Mouse (Mus musculus) liver, embryonic 15.5 days (tissue): ENCODE results near the gene Igf2. TPM values are rescaled to one million over a fixed set of nuclear protein-coding genes. Genes with fewer than 3 reads are reported as not detected.
A peak's percentile ranks its signal among the peaks of the same experiment; 100 is the strongest.

ENCODE experiments used
- ATAC-seq: fragments of 200-750 bp; cut with Nextera tagmentation; 2 replicates; pipeline ENCODE4 v1.8.0; 2017; ENCODE audit warnings: moderate number of reproducible peaks, mild to moderate bottlenecking, moderate library complexity; ENCODE audit not compliant: insufficient read depth
- H3K27ac ChIP-seq: fragments of 300-500 bp; sonication (generic); replicated peaks from 2 replicates; pipeline ENCODE4 v1.5.1; 2015; ENCODE audit warnings: mild to moderate bottlenecking, inconsistent platforms
- H3K27me3 ChIP-seq: fragments of 300-500 bp; sonication (generic); 2 replicates; pipeline ENCODE4 v1.6.1; 2015; ENCODE audit warnings: mild to moderate bottlenecking, inconsistent platforms
- H3K36me3 ChIP-seq: fragments of 300-500 bp; sonication (generic); replicated peaks from 2 replicates; pipeline ENCODE4 v1.6.1; 2015; ENCODE audit warnings: moderate library complexity, mild to moderate bottlenecking, inconsistent platforms
- H3K4me1 ChIP-seq: fragments of 300-500 bp; sonication (generic); replicated peaks from 2 replicates; pipeline ENCODE4 v1.6.1; 2015; ENCODE audit warnings: inconsistent platforms
- H3K4me2 ChIP-seq: fragments of 300-500 bp; sonication (generic); 2 replicates; pipeline ENCODE4 v1.6.1; 2015; ENCODE audit warnings: moderate library complexity, mild to moderate bottlenecking, inconsistent platforms
- H3K4me3 ChIP-seq: fragments of 300-500 bp; sonication (generic); replicated peaks from 2 replicates; pipeline ENCODE4 v1.5.1; 2015; ENCODE audit warnings: mild to moderate bottlenecking, inconsistent platforms
- H3K9ac ChIP-seq: fragments of 300-500 bp; sonication (generic); 2 replicates; pipeline ENCODE4 v1.6.1; 2015; ENCODE audit warnings: moderate library complexity, mild to moderate bottlenecking, inconsistent platforms
- H3K9me3 ChIP-seq: fragments of 300-500 bp; sonication (generic); replicated peaks from 2 replicates; pipeline ENCODE4 v1.6.1; 2016; ENCODE audit warnings: inconsistent platforms
- WGBS: fragments of 180-500 bp; shearing (Covaris S2); methylation state at CpG from one replicate; pipeline ENCODE4 v1.1.7; 2015; ENCODE audit warnings: mixed read lengths; ENCODE audit not compliant: insufficient replicate concordance; 5-methylcytosine and 5-hydroxymethylcytosine counted together
- polyA plus RNA-seq: library from polyadenylated mRNA; unstranded; fragments of >200 nt; fragmentation: Nextera tagmentation; extraction: Ambion mirVana; gene quantifications from 2 replicates; pipeline ENCODE4 v1.2.1, GENCODE M21; 2015

Igf2 gene
- polyA plus RNA-seq, 1 experiment from 2014 or later, result 619 TPM

- Histone ChIP-seq H3K9me3 (no peaks in the 10 kb centered on the region), H3K27ac (peak overlapping the region; percentile 74), H3K27me3 (peaks cover 100% of the 10 kb centered on the region), H3K4me3 (peak overlapping the region; percentile 48), H3K9ac (no peak overlapping the region; the same call in 1 of the 2 replicates), H3K4me1 (peaks cover 6% of the 10 kb centered on the region; the same call in 1 of the 2 replicates), H3K36me3 (no peaks in the 10 kb centered on the region), H3K4me2 (peak overlapping the region; percentile 46)
- WGBS, result 2% methylated on average over 70 of the region's 70 CpGs
- peak; percentile 13; the same call in 1 of the 2 replicates for ATAC-seq
These were observed 7.4 kb downstream of the Igf2 start for GRCm38 (mm10) chr7:142659181-142659681.

DNA sequence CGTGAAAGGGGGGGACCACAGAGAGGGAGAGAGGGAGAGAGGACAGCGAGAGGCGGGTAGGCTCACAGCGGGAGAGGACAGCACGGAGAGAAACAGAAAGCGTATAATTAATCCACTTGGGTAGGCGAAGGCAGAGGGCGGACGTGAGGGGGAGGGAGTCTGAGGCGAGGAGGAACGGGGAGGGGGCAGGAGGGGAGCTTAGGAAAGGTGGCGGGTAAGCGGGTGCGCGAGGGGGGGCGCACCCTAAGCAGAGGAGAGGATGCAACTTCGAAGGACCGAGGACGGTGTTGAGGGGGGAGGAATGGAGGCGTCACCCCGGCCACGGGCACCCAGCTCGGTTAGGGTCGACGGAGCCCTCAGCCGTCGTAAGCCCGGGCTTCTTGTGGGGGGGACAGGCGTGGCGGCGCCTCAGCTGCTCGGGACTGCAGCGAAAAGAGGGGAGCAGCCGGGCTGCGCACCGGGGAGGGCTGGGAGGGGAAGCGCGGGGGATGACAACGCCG lies 7.9 kb downstream of the Igf2 start:
- Histone ChIP-seq H3K36me3 (no peaks in the 10 kb centered on the region), H3K27ac (peak overlapping the region; percentile 74), H3K9ac (no peak overlapping the region; the same call in 1 of the 2 replicates), H3K4me1 (0 out of 2 replicates have a peak, but pooled peaks cover 4% of the 10 kb centered on the region), H3K4me3 (peak overlapping the region; percentile 48), H3K9me3 (no peaks in the 10 kb centered on the region), H3K4me2 (peak overlapping the region; percentile 46), H3K27me3 (peaks cover 100% of the 10 kb centered on the region)
- ATAC-seq, result no peak
- WGBS, result 3% methylated on average over 35 of the region's 40 CpGs

- H3K9ac ChIP-seq, result no peak overlapping the region
- peak overlapping the region; percentile 48 for H3K4me3 ChIP-seq
- no peaks in the 10 kb centered on the region for H3K36me3 ChIP-seq
- H3K27ac ChIP-seq, result peak overlapping the region; percentile 74
- H3K27me3 ChIP-seq, result peaks cover 98% of the 10 kb centered on the region
- H3K4me2 ChIP-seq, result peak overlapping the region; percentile 46
- peak; percentile 19; the same call in 1 of the 2 replicates for ATAC-seq
- H3K4me1 ChIP-seq, result 0 out of 2 replicates have a peak, but pooled peaks cover 4% of the 10 kb centered on the region
- H3K9me3 ChIP-seq, result no peaks in the 10 kb centered on the region
- WGBS, result 1% methylated on average over 30 of the region's 34 CpGs
These were observed 8.6 kb downstream of the Igf2 start for GRCm38 (mm10) chr7:142657821-142658614.

DNA sequence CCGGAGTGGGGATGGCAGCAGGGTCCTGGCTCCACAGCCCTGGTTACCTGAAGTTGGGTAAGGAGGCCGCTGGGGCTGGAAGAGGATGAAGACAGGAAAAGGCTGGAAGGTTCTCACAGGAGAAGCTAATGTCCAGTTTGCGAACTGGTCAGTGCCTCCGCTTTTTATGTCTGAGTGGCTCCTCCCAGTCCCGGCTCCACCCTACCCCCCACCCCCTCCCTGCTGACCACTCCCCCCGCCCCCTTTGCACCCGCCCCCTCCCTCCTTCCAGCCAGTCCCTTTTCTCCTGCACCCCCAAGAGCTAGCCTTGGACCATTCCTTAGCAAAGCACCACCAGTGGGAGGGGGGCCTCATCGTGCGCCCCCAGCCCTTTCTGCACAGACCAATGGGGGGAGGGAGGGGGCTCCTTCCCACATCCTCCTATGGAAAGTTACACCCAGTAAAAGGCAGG lies 9.2 kb downstream of the Igf2 start:
- 0 out of 2 replicates have a peak, but pooled peaks cover 4% of the 10 kb centered on the region for H3K4me1 ChIP-seq
- 13% methylated on average over 9 of the region's 9 CpGs for WGBS
- H3K27me3 ChIP-seq, result peaks cover 98% of the 10 kb centered on the region
- 0 out of 2 replicates have a peak overlapping the region, but pooled peaks have one; percentile 33 for H3K27ac ChIP-seq
- ATAC-seq, result peak; percentile 23; the same call in 1 of the 2 replicates
- peak overlapping the region; percentile 7; the same call in 1 of the 2 replicates for H3K9ac ChIP-seq
- H3K4me2 ChIP-seq, result peak overlapping the region; percentile 25
- H3K4me3 ChIP-seq, result peak overlapping the region; percentile 48
- H3K36me3 ChIP-seq, result no peaks in the 10 kb centered on the region
- no peaks in the 10 kb centered on the region for H3K9me3 ChIP-seq

GRCm38 (mm10) chr7:142656055-142656454 lies 10.6 kb downstream of the Igf2 start:
- peak; percentile 13; the same call in 1 of the 2 replicates for ATAC-seq
- WGBS, result 45% methylated on average over 4 of the region's 4 CpGs
- no peaks in the 10 kb centered on the region for H3K36me3 ChIP-seq
- H3K4me3 ChIP-seq, result peak overlapping the region; percentile 35
- H3K9me3 ChIP-seq, result no peaks in the 10 kb centered on the region
- H3K4me2 ChIP-seq, result peak overlapping the region; percentile 25
- H3K27ac ChIP-seq, result 0 out of 2 replicates have a peak overlapping the region, but pooled peaks have one; percentile 38
- H3K4me1 ChIP-seq, result 0 out of 2 replicates have a peak, but pooled peaks cover 4% of the 10 kb centered on the region
- H3K9ac ChIP-seq, result no peak overlapping the region
- peaks cover 89% of the 10 kb centered on the region for H3K27me3 ChIP-seq

DNA sequence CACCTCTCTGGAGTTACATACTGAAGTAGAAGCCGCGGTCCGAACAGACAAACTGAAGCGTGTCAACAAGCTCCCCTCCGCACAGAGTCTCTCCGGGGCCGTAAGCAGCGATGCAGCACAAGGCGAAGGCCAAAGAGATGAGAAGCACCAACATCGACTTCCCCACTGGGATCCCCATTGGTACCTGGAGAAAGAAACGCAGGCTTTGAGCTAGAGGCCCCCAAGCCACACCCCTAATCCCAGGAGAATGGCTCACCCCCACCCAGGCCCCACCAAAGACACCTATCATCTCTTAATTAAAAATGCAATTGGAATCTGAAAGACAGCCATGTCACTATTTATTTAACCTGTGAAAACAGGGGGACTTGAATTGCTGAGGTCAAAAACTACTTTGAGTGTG lies 11.0 kb downstream of the Igf2 start:
- peak overlapping the region; percentile 35 for H3K4me3 ChIP-seq
- peaks cover 85% of the 10 kb centered on the region for H3K27me3 ChIP-seq
- peak overlapping the region; percentile 38; the same call in 1 of the 2 replicates for H3K27ac ChIP-seq
- no peaks in the 10 kb centered on the region for H3K36me3 ChIP-seq
- H3K9me3 ChIP-seq, result no peaks in the 10 kb centered on the region
- peak overlapping the region; percentile 25; the same call in 1 of the 2 replicates for H3K4me2 ChIP-seq
- no peak for ATAC-seq
- 0 out of 2 replicates have a peak, but pooled peaks cover under 1% of the 10 kb centered on the region for H3K4me1 ChIP-seq
- 23% methylated on average over 11 of the region's 11 CpGs for WGBS
- H3K9ac ChIP-seq, result no peak overlapping the region

- 30% methylated on average over 18 of the region's 18 CpGs for WGBS
- no peak overlapping the region for H3K4me3 ChIP-seq
- ATAC-seq, result no peak
- H3K27me3 ChIP-seq, result peaks cover 66% of the 10 kb centered on the region
- H3K4me2 ChIP-seq, result no peak overlapping the region
- H3K9ac ChIP-seq, result no peak overlapping the region
- no peaks in the 10 kb centered on the region for H3K9me3 ChIP-seq
- H3K36me3 ChIP-seq, result no peaks in the 10 kb centered on the region
- H3K27ac ChIP-seq, result no peak overlapping the region
- no peaks in the 10 kb centered on the region for H3K4me1 ChIP-seq
These were observed 12.9 kb downstream of the Igf2 start for GRCm38 (mm10) chr7:142653726-142654125.

GRCm38 (mm10) chr7:142646676-142647075 lies 19.9 kb downstream of the Igf2 start:
- no peaks in the 10 kb centered on the region for H3K36me3 ChIP-seq
- no peak for ATAC-seq
- peaks cover 5% of the 10 kb centered on the region; the same call in 1 of the 2 replicates for H3K4me1 ChIP-seq
- 46% methylated on average over 6 of the region's 6 CpGs for WGBS
- no peaks in the 10 kb centered on the region for H3K9me3 ChIP-seq
- no peak overlapping the region for H3K4me2 ChIP-seq
- H3K27ac ChIP-seq, result no peak overlapping the region
- no peak overlapping the region for H3K9ac ChIP-seq
- 0 out of 2 replicates have a peak, but pooled peaks cover 1% of the 10 kb centered on the region for H3K27me3 ChIP-seq
- no peak overlapping the region for H3K4me3 ChIP-seq

DNA sequence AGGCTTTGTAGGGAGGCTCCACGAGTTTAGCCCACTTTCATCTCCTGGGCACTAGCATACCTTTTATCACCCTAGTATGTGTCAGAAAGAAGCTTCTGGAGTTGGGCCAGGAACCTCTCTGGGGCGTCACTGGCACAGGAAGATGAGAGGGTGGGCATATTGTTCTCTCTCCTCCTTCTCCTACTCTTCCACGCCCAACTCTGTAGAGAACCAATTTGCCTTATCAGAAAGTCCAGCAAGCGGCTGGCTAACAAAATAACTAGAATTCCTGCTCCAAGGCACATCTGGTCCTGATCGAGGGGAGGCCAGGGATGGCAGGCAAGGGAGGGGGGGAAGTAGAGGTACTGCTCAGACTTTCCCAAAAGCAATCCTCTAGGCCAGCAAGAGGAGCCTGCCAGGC lies 21.6 kb downstream of the Igf2 start:
- H3K9me3 ChIP-seq, result no peaks in the 10 kb centered on the region
- H3K9ac ChIP-seq, result no peak overlapping the region
- H3K4me2 ChIP-seq, result no peak overlapping the region
- 21% methylated on average over 5 of the region's 5 CpGs for WGBS
- H3K27me3 ChIP-seq, result no peaks in the 10 kb centered on the region
- H3K4me3 ChIP-seq, result no peak overlapping the region
- ATAC-seq, result no peak; the same call in 1 of the 2 replicates
- no peaks in the 10 kb centered on the region for H3K36me3 ChIP-seq
- H3K27ac ChIP-seq, result no peak overlapping the region
- H3K4me1 ChIP-seq, result peaks cover 5% of the 10 kb centered on the region; the same call in 1 of the 2 replicates

- no peak overlapping the region for H3K4me3 ChIP-seq
- no peaks in the 10 kb centered on the region; the same call in none of the 2 replicates for H3K27me3 ChIP-seq
- no peaks in the 10 kb centered on the region for H3K4me1 ChIP-seq
- ATAC-seq, result no peak
- H3K9ac ChIP-seq, result no peak overlapping the region
- H3K4me2 ChIP-seq, result no peak overlapping the region
- no peaks in the 10 kb centered on the region for H3K9me3 ChIP-seq
- H3K27ac ChIP-seq, result no peak overlapping the region
- H3K36me3 ChIP-seq, result no peaks in the 10 kb centered on the region
These were observed 30.4 kb downstream of the Igf2 start for GRCm38 (mm10) chr7:142636178-142636577.

DNA sequence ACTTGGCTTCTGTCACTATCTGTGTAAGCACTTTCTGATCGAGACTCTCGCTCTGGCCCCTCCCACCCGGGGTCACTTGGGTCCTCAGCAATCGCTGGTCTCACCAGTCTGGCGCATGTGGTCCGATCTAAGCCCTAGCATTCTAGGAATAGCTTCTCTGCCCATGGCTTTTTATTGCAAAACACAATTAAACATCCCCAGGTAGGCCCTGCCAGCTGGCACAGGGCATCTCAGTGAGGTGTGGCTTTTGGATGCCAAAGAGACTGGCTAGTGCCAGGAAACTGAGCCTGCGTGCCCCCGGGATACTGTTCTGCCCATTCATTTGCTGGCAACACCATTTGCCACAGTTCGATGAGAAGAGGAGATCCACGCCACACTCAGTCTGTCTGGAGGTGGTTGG lies 35.9 kb downstream of the Igf2 start:
- Histone ChIP-seq H3K9ac (no peak overlapping the region), H3K36me3 (no peaks in the 10 kb centered on the region), H3K4me2 (no peak overlapping the region), H3K9me3 (no peaks in the 10 kb centered on the region), H3K27ac (no peak overlapping the region), H3K4me3 (no peak overlapping the region), H3K27me3 (no peaks in the 10 kb centered on the region; the same call in 1 of the 2 replicates), H3K4me1 (no peaks in the 10 kb centered on the region)
- no peak for ATAC-seq
- 69% methylated on average over 10 of the region's 10 CpGs for WGBS
